ENCODE assay signal across 11 mouse cellular contexts in genomic region chr11:75318351-75319221, GRCm38 (mm10). TPM values are rescaled to one million over a fixed set of nuclear protein-coding genes. Genes with fewer than 3 reads are reported as not detected.
DNase-seq lines count a peak whose midpoint lies in the region; ATAC-seq and TF ChIP-seq lines count a peak whose summit lies in the region.
"Had no signal": no experiment of that assay in that cellular context is flagged by ENCODE, and none has a peak within 500 bp of the region (broad histone marks: within the 10 kb centered on the region; RNA-seq: fewer than 3 reads in every experiment).

No protein-coding gene starts in this region.

- DNase-seq in liver, adult 2 months (ENCODE audit: extremely low read depth, low read depth, low spot score), result peak; percentile 35
- DNase-seq in liver (no peak), R1 (ENCODE audit: low read depth, low spot score) (peak; percentile 20)
- peak; percentile 43 to 81 for DNase-seq in thymus, adult 18-20 months
- no peak for DNase-seq in adrenal gland, adult 2 months
- DNase-seq in frontal cortex, postnatal 10 days (ENCODE audit: low spot score in 2 of 2), result no peak
- DNase-seq: adrenal gland, postnatal 25 days; cerebellum, postnatal 36 days; kidney, adult 18-20 months had no signal

- TF ChIP-seq POLR2A in liver, adult 2 months (IDR thresholded peaks at IDR 0.05; ENCODE audit: extremely low read depth, insufficient read depth, low read length), result no peak

- no peak overlapping the region for H3K27ac ChIP-seq in liver, adult 2 months (replicated peaks; ENCODE audit: insufficient read depth, low read depth, low read length)
- peak overlapping the region; percentile 42 for H3K27ac ChIP-seq in forebrain, embryonic 15.5 days (replicated peaks)

- ATAC-seq in forebrain, embryonic 15.5 days (replicated peaks), result no peak

- no peak overlapping the region for H3K4me2 ChIP-seq in forebrain, embryonic 15.5 days (replicated peaks)
- H3K4me2 ChIP-seq: lung, embryonic 15.5 days had no signal

- TF ChIP-seq CTCF in liver, adult 2 months (IDR thresholded peaks at IDR 0.05; ENCODE audit: low read depth, low read length), result no peak

- H3K36me3 ChIP-seq in liver, adult 2 months (ENCODE audit: control insufficient read depth, insufficient read depth, low read length), result peaks cover 18% of the 10 kb centered on the region
- H3K36me3 ChIP-seq in forebrain, embryonic 15.5 days, result peaks cover 14% of the 10 kb centered on the region; the same call in 1 of the 2 replicates

- H3K27me3 ChIP-seq in liver, adult 2 months (ENCODE audit: control insufficient read depth, insufficient read depth, low read length), result no peaks in the 10 kb centered on the region
- no peaks in the 10 kb centered on the region for H3K27me3 ChIP-seq in forebrain, embryonic 15.5 days
- H3K27me3 ChIP-seq: lung, embryonic 15.5 days had no signal

- H3K4me1 ChIP-seq in liver, adult 2 months (ENCODE audit: control insufficient read depth, insufficient read depth, low read length), result peaks cover 8% of the 10 kb centered on the region; the same call in 1 of the 2 replicates
- H3K4me1 ChIP-seq in forebrain, embryonic 15.5 days, result peaks cover 24% of the 10 kb centered on the region

- H3K9me3 ChIP-seq in forebrain, embryonic 15.5 days, result no peaks in the 10 kb centered on the region
- H3K9me3 ChIP-seq: lung, embryonic 15.5 days had no signal

- 0 out of 2 replicates have a peak, but pooled peaks cover 2% of the 10 kb centered on the region for H3K79me2 ChIP-seq in liver, adult 2 months (ENCODE audit: control insufficient read depth, insufficient read depth, low read length)

- 36% methylated on average over 14 of the region's 14 CpGs for WGBS in liver, adult 2 months
- 50% methylated on average over 14 of the region's 14 CpGs for WGBS in forebrain, embryonic 15.5 days

- no peak overlapping the region for H3K9ac ChIP-seq in liver, adult 2 months (ENCODE audit: low read depth, low read length)
- no peak overlapping the region for H3K9ac ChIP-seq in forebrain, embryonic 15.5 days (replicated peaks)
- H3K9ac ChIP-seq: lung, embryonic 15.5 days had no signal

- no peak overlapping the region for H3K4me3 ChIP-seq in liver, adult 2 months (ENCODE audit: insufficient read depth, low read depth, low read length)
- H3K4me3 ChIP-seq in forebrain, embryonic 15.5 days, result no peak overlapping the region
- H3K4me3 ChIP-seq: lung, embryonic 15.5 days had no signal

RNA-seq across cellular contexts. Expression of gene Rpa1, which starts 29.5 kb away (rescaled TPM):
- total RNA-seq in liver, adult 2 months (2014; rRNA removed), result 19.9 and 21.4 TPM in 2 replicates
- 10.3 and 10.5 TPM in 2 replicates for polyA plus RNA-seq in liver, adult 2 months (2012; rRNA removed)
- 67.0 and 71.6 TPM in 2 replicates for polyA plus RNA-seq in forebrain, embryonic 15.5 days (2015; fragmentation: Nextera tagmentation; extraction: Ambion mirVana)
- 10 to 100 TPM; 35.6 to 54.9 TPM for total RNA-seq in adrenal gland, adult 2 months (2021)
- polyA plus RNA-seq in adrenal gland, adult 2 months (2012; rRNA removed), result 11.8 and 16.4 TPM in 2 replicates

RNA-seq across cellular contexts. Expression of gene Smyd4, which starts 29.6 kb away (rescaled TPM):
- 1.8 and 2.5 TPM in 2 replicates for total RNA-seq in liver, adult 2 months (2014; rRNA removed)
- polyA plus RNA-seq in liver, adult 2 months (2012; rRNA removed), result 0.93 and 1.1 TPM in 2 replicates
- 17.0 and 17.4 TPM in 2 replicates for polyA plus RNA-seq in forebrain, embryonic 15.5 days (2015; fragmentation: Nextera tagmentation; extraction: Ambion mirVana)
- total RNA-seq in adrenal gland, adult 2 months (2021), result 10 to 100 TPM in 1 of 2 experiments, 1 to 10 TPM in 1; 5.2 to 12.5 TPM
- 6.3 and 6.8 TPM in 2 replicates for polyA plus RNA-seq in adrenal gland, adult 2 months (2012; rRNA removed)

Comparison
In these comparisons a context has a peak if more than half of its experiments do, and no peak if none do; other contexts are left out.
1. DNase-seq: peak in liver, adult 2 months (single experiment), R1 (single experiment) and thymus, adult 18-20 months (2 of 2); none in liver (single experiment), adrenal gland, adult 2 months (single experiment) and frontal cortex, postnatal 10 days (0 of 2).